8 mouse cellular contexts compared by ENCODE assay signal in the genomic region with DNA sequence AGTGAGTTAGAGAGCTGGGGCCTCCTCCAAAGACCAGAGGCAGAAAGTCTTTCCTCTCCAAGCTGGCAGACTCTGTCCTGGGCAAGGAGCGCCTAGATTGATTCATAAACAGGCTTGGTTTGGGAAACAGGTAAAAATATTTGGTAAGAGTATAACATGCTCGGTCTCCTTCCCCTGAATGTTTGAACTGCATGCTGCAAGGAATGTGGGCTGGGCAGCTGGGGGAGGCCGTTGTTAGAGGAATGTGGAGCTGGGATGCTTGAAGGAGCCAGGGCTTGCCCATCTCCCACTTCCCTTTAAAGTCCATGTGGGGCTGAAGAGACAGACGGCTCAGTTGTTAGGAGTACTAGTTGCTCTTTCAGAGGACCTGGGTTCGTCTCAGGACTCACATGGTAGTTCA. TPM values are rescaled to one million over a fixed set of nuclear protein-coding genes. Genes with fewer than 3 reads are reported as not detected.
DNase-seq lines count a peak whose midpoint lies in the region; ATAC-seq lines count a peak whose summit lies in the region.
"Had no signal": no experiment of that assay in that cellular context is flagged by ENCODE, and none has a peak within 500 bp of the region (broad histone marks: within the 10 kb centered on the region; RNA-seq: fewer than 3 reads in every experiment).

No protein-coding gene starts in this region.

- no peak overlapping the region for H3K4me3 ChIP-seq in kidney, embryonic 15.5 days (replicated peaks)
- no peak overlapping the region for H3K4me3 ChIP-seq in embryonic facial prominence, embryonic 15.5 days (replicated peaks)
- H3K4me3 ChIP-seq in limb, embryonic 13.5 days, result no peak overlapping the region
- H3K4me3 ChIP-seq in stomach, embryonic 15.5 days (replicated peaks), result no peak overlapping the region

- no peak for DNase-seq in kidney, adult 9 months
- no peak for DNase-seq in retina, embryonic 14.5 days (ENCODE audit: low spot score)
- DNase-seq in left cerebral cortex, adult 11 months (ENCODE audit: low spot score), result no peak

- no peak for ATAC-seq in kidney, embryonic 15.5 days (replicated peaks; ENCODE audit: low FRiP score)
- ATAC-seq in embryonic facial prominence, embryonic 15.5 days (ENCODE audit: insufficient number of reproducible peaks, low FRiP score, low TSS enrichment, low read depth), result no peak; the same call in 1 of the 2 replicates
- ATAC-seq in limb, embryonic 13.5 days (ENCODE audit: low FRiP score, low read depth), result no peak
- no peak for ATAC-seq in stomach, embryonic 15.5 days (ENCODE audit: insufficient read depth, low FRiP score, low read depth)

- H3K36me3 ChIP-seq in kidney, embryonic 15.5 days, result peaks cover 10% of the 10 kb centered on the region
- no peaks in the 10 kb centered on the region for H3K36me3 ChIP-seq in embryonic facial prominence, embryonic 15.5 days
- H3K36me3 ChIP-seq in limb, embryonic 13.5 days, result no peaks in the 10 kb centered on the region; the same call in 1 of the 2 replicates
- H3K36me3 ChIP-seq in stomach, embryonic 15.5 days, result 0 out of 2 replicates have a peak, but pooled peaks cover 4% of the 10 kb centered on the region

- H3K27me3 ChIP-seq in kidney, embryonic 15.5 days, result no peaks in the 10 kb centered on the region
- H3K27me3 ChIP-seq in embryonic facial prominence, embryonic 15.5 days, result no peaks in the 10 kb centered on the region
- H3K27me3 ChIP-seq in limb, embryonic 13.5 days, result no peaks in the 10 kb centered on the region
- H3K27me3 ChIP-seq in stomach, embryonic 15.5 days (replicated peaks), result no peaks in the 10 kb centered on the region

- WGBS in kidney, embryonic 15.5 days, result 33% methylated on average over 5 of the region's 5 CpGs
- 26% methylated on average over 5 of the region's 5 CpGs for WGBS in embryonic facial prominence, embryonic 15.5 days
- 33% methylated on average over 5 of the region's 5 CpGs for WGBS in limb, embryonic 13.5 days
- WGBS in stomach, embryonic 15.5 days, result 31% methylated on average over 5 of the region's 5 CpGs

- no peak overlapping the region for H3K4me2 ChIP-seq in kidney, embryonic 15.5 days
- H3K4me2 ChIP-seq in embryonic facial prominence, embryonic 15.5 days (replicated peaks), result no peak overlapping the region
- H3K4me2 ChIP-seq in limb, embryonic 13.5 days (replicated peaks), result no peak overlapping the region; the same call in 1 of the 2 replicates
- no peak overlapping the region for H3K4me2 ChIP-seq in stomach, embryonic 15.5 days

- peaks cover 82% of the 10 kb centered on the region for H3K4me1 ChIP-seq in kidney, embryonic 15.5 days
- H3K4me1 ChIP-seq in embryonic facial prominence, embryonic 15.5 days, result peaks cover 87% of the 10 kb centered on the region
- H3K4me1 ChIP-seq in limb, embryonic 13.5 days, result peaks cover 100% of the 10 kb centered on the region
- peaks cover 45% of the 10 kb centered on the region for H3K4me1 ChIP-seq in stomach, embryonic 15.5 days

- H3K9ac ChIP-seq in kidney, embryonic 15.5 days, result no peak overlapping the region
- H3K9ac ChIP-seq in embryonic facial prominence, embryonic 15.5 days, result no peak overlapping the region
- H3K9ac ChIP-seq in limb, embryonic 13.5 days, result no peak overlapping the region; the same call in 1 of the 2 replicates
- H3K9ac ChIP-seq in stomach, embryonic 15.5 days, result no peak overlapping the region

- H3K27ac ChIP-seq in kidney, embryonic 15.5 days, result peak overlapping the region; percentile 66
- H3K27ac ChIP-seq in embryonic facial prominence, embryonic 15.5 days (replicated peaks), result peak overlapping the region; percentile 81
- H3K27ac ChIP-seq in limb, embryonic 13.5 days, result peak overlapping the region; percentile 90
- peak overlapping the region; percentile 83 for H3K27ac ChIP-seq in stomach, embryonic 15.5 days

- H3K9me3 ChIP-seq in kidney, embryonic 15.5 days (replicated peaks), result no peaks in the 10 kb centered on the region
- H3K9me3 ChIP-seq in embryonic facial prominence, embryonic 15.5 days (replicated peaks), result no peaks in the 10 kb centered on the region
- H3K9me3 ChIP-seq in limb, embryonic 13.5 days, result no peaks in the 10 kb centered on the region
- no peaks in the 10 kb centered on the region for H3K9me3 ChIP-seq in stomach, embryonic 15.5 days
- H3K9me3 ChIP-seq: G1E had no signal

RNA-seq across cellular contexts. Expression of gene Capzb, which starts 57.3 kb away (rescaled TPM):
- 392 and 395 TPM in 2 replicates for polyA plus RNA-seq in kidney, embryonic 15.5 days (2015; fragmentation: Nextera tagmentation; extraction: Ambion mirVana)
- polyA plus RNA-seq in embryonic facial prominence, embryonic 15.5 days (2015; fragmentation: Nextera tagmentation; extraction: Ambion mirVana), result 389 and 397 TPM in 2 replicates
- 396 and 406 TPM in 2 replicates for polyA plus RNA-seq in limb, embryonic 13.5 days (2015; fragmentation: Nextera tagmentation; extraction: Ambion mirVana)
- 375 and 416 TPM in 2 replicates for polyA plus RNA-seq in stomach, embryonic 15.5 days (2015; fragmentation: Nextera tagmentation; extraction: Ambion mirVana)
